Mouse (Mus musculus) cortical plate, adult 2 months (tissue): ENCODE results near the gene Bmp2k.

ENCODE experiments used
- CTCF ChIP-seq: fragments of 200-500 bp; IDR thresholded peaks from 2 replicates; pipeline ENCODE4 v1.5.1; 2011; ENCODE audit warnings: mild to moderate bottlenecking, control low read depth, low read length; ENCODE audit not compliant: insufficient read depth; ENCODE audit errors: extremely low read depth
- POLR2A ChIP-seq: fragments of 200-500 bp; IDR thresholded peaks from 2 replicates; pipeline ENCODE4 v1.6.1; 2011; ENCODE audit warnings: mild to moderate bottlenecking, low read length, control low read depth; ENCODE audit not compliant: insufficient read depth; ENCODE audit errors: extremely low read depth

DNA sequence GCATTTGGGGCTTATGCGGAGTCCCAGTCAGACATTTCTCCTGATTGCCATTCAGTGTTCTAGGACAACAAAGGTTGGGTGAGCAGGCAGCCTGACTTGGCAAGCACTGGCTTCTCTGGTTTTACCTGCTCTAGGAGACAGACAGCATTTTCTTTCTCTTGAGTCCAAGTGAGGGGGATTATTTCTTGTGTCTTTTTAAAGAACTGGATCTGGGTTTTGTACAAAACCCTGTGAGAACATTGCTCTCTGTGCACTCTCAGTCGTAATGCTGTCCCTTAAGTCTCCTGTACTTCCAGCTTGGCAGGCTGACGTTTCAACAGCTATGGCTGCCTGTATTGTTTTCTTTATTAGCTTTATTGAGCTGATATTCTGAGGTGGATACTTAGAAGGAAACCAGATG, 58.9 kb downstream of the Bmp2k start:
- no peak for TF ChIP-seq CTCF
- no peak for TF ChIP-seq POLR2A
